Mouse (Mus musculus): ENCODE data around the gene Xylt1. TPM values are rescaled to one million over a fixed set of nuclear protein-coding genes. Genes with fewer than 3 reads are reported as not detected.

Gene Xylt1
- polyA plus RNA-seq, 1 experiment from 2014 or later, result 2.1 TPM

GRCm38 (mm10) chr7:117489973-117490372, 109.2 kb downstream of the Xylt1 start:
- no peaks in the 10 kb centered on the region for H3K36me3 ChIP-seq
- ATAC-seq (ENCODE audit: low FRiP score, low read depth), result no peak
- 73% methylated on average over 5 of the region's 5 CpGs for WGBS
- no peak overlapping the region for H3K4me3 ChIP-seq
- H3K4me1 ChIP-seq, result peaks cover 5% of the 10 kb centered on the region; the same call in 1 of the 2 replicates
- H3K4me2 ChIP-seq (replicated peaks), result no peak overlapping the region
- H3K9me3 ChIP-seq, result no peaks in the 10 kb centered on the region
- no peak overlapping the region for H3K27ac ChIP-seq (replicated peaks)
- H3K27me3 ChIP-seq, result no peaks in the 10 kb centered on the region
- no peak overlapping the region for H3K9ac ChIP-seq (replicated peaks)

GRCm38 (mm10) chr7:117490500-117491205, 109.9 kb downstream of the Xylt1 start:
- H3K27me3 ChIP-seq, result no peaks in the 10 kb centered on the region
- H3K9me3 ChIP-seq, result no peaks in the 10 kb centered on the region
- peaks cover 5% of the 10 kb centered on the region; the same call in 1 of the 2 replicates for H3K4me1 ChIP-seq
- no peaks in the 10 kb centered on the region for H3K36me3 ChIP-seq
- 67% methylated on average over 9 of the region's 9 CpGs for WGBS
- no peak for ATAC-seq (ENCODE audit: low FRiP score, low read depth)
- H3K27ac ChIP-seq (replicated peaks), result no peak overlapping the region
- H3K4me3 ChIP-seq, result no peak overlapping the region
- no peak overlapping the region for H3K9ac ChIP-seq (replicated peaks)
- no peak overlapping the region for H3K4me2 ChIP-seq (replicated peaks)

- H3K27ac ChIP-seq (replicated peaks), result no peak overlapping the region
- no peaks in the 10 kb centered on the region for H3K9me3 ChIP-seq
- no peak for ATAC-seq (ENCODE audit: low FRiP score, low read depth)
- no peaks in the 10 kb centered on the region for H3K27me3 ChIP-seq
- H3K4me2 ChIP-seq (replicated peaks), result no peak overlapping the region
- 86% methylated on average over 5 of the region's 5 CpGs for WGBS
- no peak overlapping the region for H3K4me3 ChIP-seq
- no peaks in the 10 kb centered on the region for H3K36me3 ChIP-seq
- H3K9ac ChIP-seq (replicated peaks), result no peak overlapping the region
- peaks cover 5% of the 10 kb centered on the region; the same call in 1 of the 2 replicates for H3K4me1 ChIP-seq
Observed at GRCm38 (mm10) chr7:117491495-117491894, 110.7 kb downstream of the Xylt1 start.

DNA sequence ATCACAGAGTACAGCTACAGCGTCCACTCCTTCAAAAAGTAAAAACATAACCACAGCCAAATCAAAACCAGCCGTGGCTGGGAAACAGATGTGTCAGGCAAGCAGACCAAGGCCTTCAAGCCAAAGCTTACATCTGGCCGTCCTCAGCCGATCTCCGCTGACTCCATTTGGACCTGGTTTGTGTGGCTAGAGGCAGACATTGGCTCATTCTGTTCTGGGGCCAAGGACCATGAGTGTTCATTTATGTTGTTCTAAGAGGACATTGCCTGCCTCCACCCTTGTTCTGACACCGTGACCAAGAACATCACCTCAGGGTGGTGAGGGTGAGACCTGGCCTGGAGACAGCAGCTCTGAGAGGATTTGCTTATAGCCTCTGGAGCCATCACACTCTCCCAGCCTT, 113.4 kb downstream of the Xylt1 start:
- H3K9me3 ChIP-seq, result no peaks in the 10 kb centered on the region
- ATAC-seq (ENCODE audit: low FRiP score, low read depth), result no peak
- H3K9ac ChIP-seq (replicated peaks), result no peak overlapping the region
- H3K27me3 ChIP-seq, result no peaks in the 10 kb centered on the region
- no peaks in the 10 kb centered on the region for H3K36me3 ChIP-seq
- peaks cover 5% of the 10 kb centered on the region; the same call in 1 of the 2 replicates for H3K4me1 ChIP-seq
- no peak overlapping the region for H3K4me3 ChIP-seq
- no peak overlapping the region for H3K27ac ChIP-seq (replicated peaks)
- H3K4me2 ChIP-seq (replicated peaks), result no peak overlapping the region
- 91% methylated on average over 6 of the region's 6 CpGs for WGBS

GRCm38 (mm10) chr7:117494618-117495310, 114.0 kb downstream of the Xylt1 start:
- no peak for ATAC-seq (ENCODE audit: low FRiP score, low read depth)
- no peak overlapping the region for H3K4me3 ChIP-seq
- H3K4me1 ChIP-seq, result peaks cover 5% of the 10 kb centered on the region; the same call in 1 of the 2 replicates
- no peaks in the 10 kb centered on the region for H3K9me3 ChIP-seq
- H3K27ac ChIP-seq (replicated peaks), result no peak overlapping the region
- H3K27me3 ChIP-seq, result no peaks in the 10 kb centered on the region
- no peak overlapping the region for H3K4me2 ChIP-seq (replicated peaks)
- no peaks in the 10 kb centered on the region for H3K36me3 ChIP-seq
- 79% methylated on average over 8 of the region's 8 CpGs for WGBS
- H3K9ac ChIP-seq (replicated peaks), result no peak overlapping the region

- no peak overlapping the region for H3K4me2 ChIP-seq (replicated peaks)
- no peak overlapping the region for H3K4me3 ChIP-seq
- H3K27me3 ChIP-seq, result no peaks in the 10 kb centered on the region
- H3K9ac ChIP-seq (replicated peaks), result no peak overlapping the region
- H3K36me3 ChIP-seq, result no peaks in the 10 kb centered on the region
- 0 out of 2 replicates have a peak, but pooled peaks cover under 1% of the 10 kb centered on the region for H3K9me3 ChIP-seq
- 78% methylated on average over 8 of the region's 8 CpGs for WGBS
- H3K4me1 ChIP-seq, result peaks cover 1% of the 10 kb centered on the region; the same call in 1 of the 2 replicates
- H3K27ac ChIP-seq (replicated peaks), result no peak overlapping the region
- ATAC-seq (ENCODE audit: low FRiP score, low read depth), result no peak
Observed at GRCm38 (mm10) chr7:117495751-117496150, 115.0 kb downstream of the Xylt1 start.

GRCm38 (mm10) chr7:117498173-117498572, 117.4 kb downstream of the Xylt1 start:
- no peaks in the 10 kb centered on the region for H3K27me3 ChIP-seq
- WGBS, result 86% methylated on average over 2 of the region's 2 CpGs
- H3K4me3 ChIP-seq, result no peak overlapping the region
- H3K36me3 ChIP-seq, result no peaks in the 10 kb centered on the region
- no peak for ATAC-seq (ENCODE audit: low FRiP score, low read depth)
- 0 out of 2 replicates have a peak, but pooled peaks cover 5% of the 10 kb centered on the region for H3K9me3 ChIP-seq
- peaks cover 3% of the 10 kb centered on the region; the same call in 1 of the 2 replicates for H3K4me1 ChIP-seq
- no peak overlapping the region for H3K9ac ChIP-seq (replicated peaks)
- no peak overlapping the region for H3K4me2 ChIP-seq (replicated peaks)
- H3K27ac ChIP-seq (replicated peaks), result no peak overlapping the region

DNA sequence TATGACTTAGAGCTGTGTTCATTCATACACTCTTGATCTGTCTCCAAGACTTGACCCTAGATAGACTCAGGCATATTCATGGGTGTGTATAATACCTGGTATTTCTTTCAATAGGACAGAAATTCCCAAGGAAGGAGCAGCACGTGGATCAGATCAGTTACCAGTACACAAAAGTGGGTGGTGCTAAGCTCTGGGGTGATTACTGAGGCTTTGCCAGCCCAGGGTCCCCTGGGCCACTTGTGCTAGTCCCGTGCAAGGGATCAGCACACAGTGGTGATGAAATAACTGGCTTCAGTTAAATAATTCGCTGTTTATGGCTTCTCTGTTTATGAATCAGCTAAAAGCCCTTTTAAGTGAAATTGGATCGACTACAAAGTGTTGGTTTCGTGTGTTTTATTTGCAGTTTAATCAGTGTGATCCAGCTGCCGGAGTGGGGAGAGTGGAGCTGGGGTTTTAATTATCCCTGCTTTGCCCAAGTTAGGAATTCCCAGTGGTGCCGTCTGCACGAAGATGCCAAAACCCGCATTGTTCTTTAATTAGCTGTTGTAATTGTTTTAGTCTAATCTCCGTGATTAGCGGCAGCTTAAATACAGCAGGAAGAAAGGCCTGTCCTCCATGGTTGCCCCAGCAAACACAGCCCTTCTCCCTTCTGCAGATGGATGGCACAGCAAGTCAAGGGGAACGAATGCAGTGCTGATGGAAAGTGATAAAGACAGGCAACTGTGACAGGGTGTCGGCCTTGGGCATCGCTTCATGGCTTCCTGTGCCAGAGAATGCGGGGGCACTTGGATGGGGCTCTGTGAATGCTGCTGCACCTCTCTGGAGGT, 120.8 kb downstream of the Xylt1 start:
- Histone ChIP-seq H3K4me3 (no peak overlapping the region), H3K27me3 (no peaks in the 10 kb centered on the region), H3K4me2 (replicated peaks) (no peak overlapping the region), H3K36me3 (no peaks in the 10 kb centered on the region), H3K9ac (replicated peaks) (no peak overlapping the region), H3K27ac (replicated peaks) (no peak overlapping the region), H3K9me3 (0 out of 2 replicates have a peak, but pooled peaks cover 5% of the 10 kb centered on the region), H3K4me1 (peaks cover 3% of the 10 kb centered on the region; the same call in 1 of the 2 replicates)
- WGBS, result 70% methylated on average over 15 of the region's 15 CpGs
- no peak for ATAC-seq (ENCODE audit: low FRiP score, low read depth)

DNA sequence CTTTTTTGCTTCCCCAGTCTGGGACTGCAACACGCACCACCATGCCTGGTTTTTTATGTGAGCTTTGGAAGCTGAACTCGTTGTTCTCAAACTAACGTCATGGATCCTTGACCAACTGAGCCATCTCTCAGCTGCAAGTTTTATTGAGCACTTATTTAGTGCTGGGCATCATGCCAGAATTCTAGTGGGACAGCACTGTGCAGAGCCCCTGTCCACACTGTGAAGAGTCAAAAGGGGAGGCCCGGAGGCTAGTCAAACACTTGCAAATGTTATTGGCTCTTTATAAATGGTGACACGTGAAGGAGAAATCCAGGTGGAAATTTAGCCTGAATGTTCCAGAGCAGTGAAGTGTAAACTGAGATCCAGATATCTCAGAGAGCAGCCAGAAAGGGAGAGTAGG, 121.6 kb downstream of the Xylt1 start:
- Histone ChIP-seq H3K9ac (replicated peaks) (no peak overlapping the region), H3K4me3 (no peak overlapping the region), H3K4me2 (replicated peaks) (no peak overlapping the region), H3K9me3 (0 out of 2 replicates have a peak, but pooled peaks cover 5% of the 10 kb centered on the region), H3K27me3 (no peaks in the 10 kb centered on the region), H3K27ac (replicated peaks) (no peak overlapping the region), H3K4me1 (peaks cover 3% of the 10 kb centered on the region; the same call in 1 of the 2 replicates), H3K36me3 (no peaks in the 10 kb centered on the region)
- 89% methylated on average over 5 of the region's 5 CpGs for WGBS
- no peak for ATAC-seq (ENCODE audit: low FRiP score, low read depth)

DNA sequence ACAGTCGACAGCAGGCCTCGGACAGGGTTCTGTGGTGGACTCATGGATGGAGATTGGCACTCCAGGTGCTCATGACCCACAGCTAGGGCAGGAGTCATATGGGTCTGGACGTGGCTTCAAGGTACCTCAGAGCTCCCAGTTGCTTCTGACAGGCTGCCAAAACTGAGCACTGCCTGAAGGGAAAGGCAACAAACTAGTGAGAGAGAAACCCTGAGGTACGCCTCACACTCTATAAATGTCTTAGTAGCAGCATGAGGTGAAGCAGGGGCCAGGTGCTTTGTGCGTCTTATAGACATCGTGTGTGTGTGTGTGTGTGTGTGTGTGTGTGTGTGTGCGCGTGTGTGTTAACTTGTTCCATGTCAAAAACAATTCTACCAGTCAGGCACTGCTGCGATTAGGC, 122.9 kb downstream of the Xylt1 start:
- no peaks in the 10 kb centered on the region for H3K36me3 ChIP-seq
- no peaks in the 10 kb centered on the region for H3K27me3 ChIP-seq
- no peak overlapping the region for H3K4me3 ChIP-seq
- H3K9me3 ChIP-seq, result 0 out of 2 replicates have a peak, but pooled peaks cover 5% of the 10 kb centered on the region
- no peak for ATAC-seq (ENCODE audit: low FRiP score, low read depth)
- 90% methylated on average over 9 of the region's 9 CpGs for WGBS
- H3K27ac ChIP-seq (replicated peaks), result no peak overlapping the region
- peaks cover 3% of the 10 kb centered on the region; the same call in 1 of the 2 replicates for H3K4me1 ChIP-seq
- no peak overlapping the region for H3K4me2 ChIP-seq (replicated peaks)
- no peak overlapping the region for H3K9ac ChIP-seq (replicated peaks)

DNA sequence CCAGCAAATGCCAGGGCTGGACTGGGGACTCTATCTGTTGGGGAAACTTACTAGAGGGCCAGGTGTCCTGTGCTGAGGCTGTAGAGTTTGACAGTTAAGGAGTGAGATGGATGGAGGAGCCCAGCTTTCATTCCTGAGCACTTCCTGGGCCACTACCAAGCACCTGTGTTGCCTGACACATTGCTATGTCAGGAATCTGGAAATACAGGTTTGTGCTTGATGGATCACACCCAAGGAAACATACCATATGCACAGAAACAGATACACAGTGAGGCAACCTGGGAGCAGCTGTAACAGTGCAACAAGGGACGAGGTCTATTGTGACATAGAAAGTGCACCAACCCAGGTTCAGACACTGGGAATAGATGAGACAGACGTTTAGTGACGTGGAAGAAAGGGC, 125.0 kb downstream of the Xylt1 start:
- WGBS, result 87% methylated on average over 3 of the region's 3 CpGs
- no peak overlapping the region for H3K4me3 ChIP-seq

More for the DNA sequence above, 125.0 kb downstream of the Xylt1 start:
- Histone ChIP-seq H3K9me3 (0 out of 2 replicates have a peak, but pooled peaks cover 3% of the 10 kb centered on the region), H3K27me3 (no peaks in the 10 kb centered on the region), H3K36me3 (no peaks in the 10 kb centered on the region), H3K27ac (replicated peaks) (no peak overlapping the region), H3K4me1 (peaks cover 3% of the 10 kb centered on the region; the same call in 1 of the 2 replicates), H3K9ac (replicated peaks) (no peak overlapping the region), H3K4me2 (replicated peaks) (no peak overlapping the region)
- no peak for ATAC-seq (ENCODE audit: low FRiP score, low read depth)
